Comparison of ENCODE assay signal across 17 mouse cellular contexts in genomic region chr7:115222642-115223041, GRCm38 (mm10).
DNase-seq lines count a peak whose midpoint lies in the region; ATAC-seq and TF ChIP-seq lines count a peak whose summit lies in the region.
"Had no signal": no experiment of that assay in that cellular context is flagged by ENCODE, and none has a peak within 500 bp of the region (broad histone marks: within the 10 kb centered on the region; RNA-seq: fewer than 3 reads in every experiment).

No protein-coding gene starts in this region.

- H3K36me3 ChIP-seq in thymus, adult 2 months (ENCODE audit: control insufficient read depth, insufficient read depth, low read length), result no peaks in the 10 kb centered on the region
- H3K36me3 ChIP-seq in forebrain, embryonic 12.5 days (replicated peaks), result no peaks in the 10 kb centered on the region
- H3K36me3 ChIP-seq: embryonic facial prominence, embryonic 12.5 days; hindbrain, embryonic 13.5 days; liver, embryonic 12.5 days had no signal

- no peak overlapping the region for H3K9ac ChIP-seq in forebrain, embryonic 12.5 days
- H3K9ac ChIP-seq: embryonic facial prominence, embryonic 12.5 days; hindbrain, embryonic 13.5 days; liver, embryonic 12.5 days had no signal

- no peaks in the 10 kb centered on the region for H3K9me3 ChIP-seq in forebrain, embryonic 12.5 days
- H3K9me3 ChIP-seq: embryonic facial prominence, embryonic 12.5 days; hindbrain, embryonic 13.5 days; liver, embryonic 12.5 days had no signal

- TF ChIP-seq CTCF in thymus, adult 2 months (IDR thresholded peaks at IDR 0.05; ENCODE audit: borderline replicate concordance, control insufficient read depth, extremely low read depth, insufficient read depth, low read length, poor library complexity), result no peak

- H3K4me3 ChIP-seq in thymus, adult 2 months (ENCODE audit: control insufficient read depth, insufficient read depth, low read length), result no peak overlapping the region
- no peak overlapping the region for H3K4me3 ChIP-seq in forebrain, embryonic 12.5 days (replicated peaks)
- H3K4me3 ChIP-seq: embryonic facial prominence, embryonic 12.5 days; heart, adult 2 months; hindbrain, embryonic 13.5 days; liver, embryonic 12.5 days had no signal

- H3K27me3 ChIP-seq in thymus, adult 2 months (ENCODE audit: control insufficient read depth, insufficient read depth, low read length), result no peaks in the 10 kb centered on the region
- H3K27me3 ChIP-seq in forebrain, embryonic 12.5 days, result 0 out of 2 replicates have a peak, but pooled peaks cover 17% of the 10 kb centered on the region
- H3K27me3 ChIP-seq: liver, embryonic 12.5 days had no signal

- peaks cover 10% of the 10 kb centered on the region for H3K4me1 ChIP-seq in thymus, adult 2 months (replicated peaks; ENCODE audit: control insufficient read depth, insufficient read depth, low read length)
- H3K4me1 ChIP-seq in forebrain, embryonic 12.5 days, result peaks cover 20% of the 10 kb centered on the region

- H3K4me2 ChIP-seq in forebrain, embryonic 12.5 days, result no peak overlapping the region
- H3K4me2 ChIP-seq: embryonic facial prominence, embryonic 12.5 days; hindbrain, embryonic 13.5 days; liver, embryonic 12.5 days had no signal

- H3K27ac ChIP-seq in thymus, adult 2 months (ENCODE audit: control insufficient read depth, insufficient read depth, low read length), result no peak overlapping the region
- no peak overlapping the region for H3K27ac ChIP-seq in forebrain, embryonic 12.5 days
- H3K27ac ChIP-seq: embryonic facial prominence, embryonic 12.5 days; heart, adult 2 months; hindbrain, embryonic 13.5 days; liver, embryonic 12.5 days had no signal

- peak; percentile 37 for DNase-seq in embryo, embryonic 10 days (ENCODE audit: low spot score)
- DNase-seq in embryo, embryonic 10.5 days (ENCODE audit: low spot score), result no peak
- peak; percentile 17 for DNase-seq in kidney, postnatal 10 days
- no peak for DNase-seq in kidney, postnatal 25 days
- DNase-seq in thymus, postnatal 25 days, result peak; percentile 19
- no peak for DNase-seq in thymus, adult 2 months
- DNase-seq in gastrocnemius, postnatal 36 days, result no peak
- DNase-seq: gastrocnemius, postnatal 10 days; heart, adult 2 months; layer of hippocampus, postnatal 36 days; midbrain, embryonic 14.5 days; right cerebral cortex, adult 18-20 months had no signal

- WGBS in thymus, adult 2 months, result 79% methylated on average over 5 of the region's 7 CpGs
- WGBS in forebrain, embryonic 12.5 days, result 61% methylated on average over 4 of the region's 7 CpGs

- TF ChIP-seq POLR2A in thymus, adult 2 months (IDR thresholded peaks at IDR 0.05; ENCODE audit: control insufficient read depth, extremely low read depth, insufficient read depth, low read length, poor library complexity), result no peak

- no peak for ATAC-seq in forebrain, embryonic 12.5 days (ENCODE audit: low FRiP score)
- ATAC-seq: liver, embryonic 12.5 days; lung, postnatal 0 days had no signal

- intact Hi-C loops in gastrocnemius, postnatal 36 days (cut with DNase I), result loop anchor here (5.0 kb wide), 1 partner anchor 145 kb away; no protein-coding TSS in a partner anchor

Comparison
In these comparisons a context has a peak if more than half of its experiments do, and no peak if none do; other contexts are left out.
1. DNase-seq: peak in embryo, embryonic 10 days (single experiment), kidney, postnatal 10 days (single experiment) and thymus, postnatal 25 days (single experiment); none in embryo, embryonic 10.5 days (single experiment), kidney, postnatal 25 days (0 of 2), thymus, adult 2 months (single experiment) and gastrocnemius, postnatal 36 days (0 of 2).